Mouse (Mus musculus) forebrain, embryonic 11.5 days (tissue): ENCODE data around the gene Dtnbp1. TPM values are rescaled to one million over a fixed set of nuclear protein-coding genes. Genes with fewer than 3 reads are reported as not detected.

Experiments used
- ATAC-seq: fragments of 200-750 bp; cut with Nextera tagmentation; replicated peaks from 2 replicates; pipeline ENCODE4 v1.8.0; 2017; ENCODE audit warnings: moderate TSS enrichment; ENCODE audit not compliant: low FRiP score
- DNase-seq: peaks from one replicate; pipeline ENCODE4 v3.0.0-alpha.2; 2017; ENCODE audit warnings: low spot score
- H3K27ac ChIP-seq: fragments of 300-500 bp; sonication (generic); 2 replicates; pipeline ENCODE4 v1.5.1; 2014; ENCODE audit warnings: low read depth, low read length
- H3K27me3 ChIP-seq: fragments of 300-500 bp; sonication (generic); 2 replicates; pipeline ENCODE4 v1.6.1; 2014; ENCODE audit warnings: mild to moderate bottlenecking, low read length, mixed read lengths; ENCODE audit not compliant: control insufficient read depth, insufficient read depth
- H3K36me3 ChIP-seq: fragments of 300-500 bp; sonication (generic); 2 replicates; pipeline ENCODE4 v1.6.1; 2014; ENCODE audit warnings: mild to moderate bottlenecking, low read length, moderate library complexity, mixed read lengths; ENCODE audit not compliant: control insufficient read depth, insufficient read depth
- H3K4me1 ChIP-seq: fragments of 300-500 bp; sonication (generic); replicated peaks from 2 replicates; pipeline ENCODE4 v1.6.1; 2014; ENCODE audit warnings: low read length, mixed read lengths; ENCODE audit not compliant: control insufficient read depth, insufficient read depth
- H3K4me2 ChIP-seq: fragments of 300-500 bp; sonication (generic); 2 replicates; pipeline ENCODE4 v1.6.1; 2014; ENCODE audit warnings: low read depth, mild to moderate bottlenecking, low read length, moderate library complexity, mixed read lengths; ENCODE audit not compliant: severe bottlenecking
- H3K4me3 ChIP-seq: fragments of 300-500 bp; sonication (generic); 2 replicates; pipeline ENCODE4 v1.5.1; 2014; ENCODE audit warnings: low read depth, low read length
- H3K9ac ChIP-seq: fragments of 300-500 bp; sonication (generic); 2 replicates; pipeline ENCODE4 v1.6.1; 2014; ENCODE audit warnings: low read length
- H3K9me3 ChIP-seq: fragments of 300-500 bp; sonication (generic); 2 replicates; pipeline ENCODE4 v1.6.1; 2016; ENCODE audit warnings: low read length, mixed read lengths; ENCODE audit not compliant: control insufficient read depth
- WGBS: fragments of 180-500 bp; shearing (Covaris S2); extraction: QIAGEN DNeasy Blood & Tissue Kit; methylation state at CpG from one replicate; pipeline ENCODE4 v1.1.7; 2014; 5-methylcytosine and 5-hydroxymethylcytosine counted together
- polyA plus RNA-seq: library from polyadenylated mRNA; unstranded; fragments of >200 nt; fragmentation: Nextera tagmentation; extraction: Ambion mirVana; gene quantifications from 2 replicates; pipeline ENCODE4 v1.2.1, GENCODE M21; 2014

The Dtnbp1 gene
- polyA plus RNA-seq, 1 experiment from 2014 or later, result 73.3 TPM

DNA sequence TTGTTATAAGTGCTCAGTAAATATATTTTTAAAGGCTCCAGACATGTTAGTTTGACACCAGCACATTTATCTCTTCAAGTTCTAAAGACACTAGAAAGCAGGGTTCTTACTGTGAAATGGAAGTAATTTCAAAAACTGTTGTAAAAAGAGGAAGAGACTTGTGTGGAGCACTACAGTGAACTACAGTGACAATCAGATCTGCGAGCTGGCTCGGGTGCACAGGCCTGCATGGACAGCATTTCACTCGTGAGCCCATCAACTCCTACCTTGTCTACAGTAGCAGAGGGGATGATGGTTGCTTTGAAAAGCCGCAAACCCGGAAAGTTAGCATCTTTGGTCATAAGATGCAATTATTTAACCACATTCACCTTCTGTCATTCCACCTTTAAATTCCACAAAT is 5.6 kb downstream of the Dtnbp1 start:
- Histone ChIP-seq H3K27me3 (no peaks in the 10 kb centered on the region), H3K9ac (no peak overlapping the region), H3K9me3 (no peaks in the 10 kb centered on the region), H3K27ac (no peak overlapping the region), H3K4me2 (no peak overlapping the region), H3K4me3 (no peak overlapping the region), H3K4me1 (0 out of 2 replicates have a peak, but pooled peaks cover 2% of the 10 kb centered on the region), H3K36me3 (no peaks in the 10 kb centered on the region)
- ATAC-seq, result no peak
- WGBS, result 91% methylated on average over 5 of the region's 5 CpGs
- DNase-seq, result no peak

DNA sequence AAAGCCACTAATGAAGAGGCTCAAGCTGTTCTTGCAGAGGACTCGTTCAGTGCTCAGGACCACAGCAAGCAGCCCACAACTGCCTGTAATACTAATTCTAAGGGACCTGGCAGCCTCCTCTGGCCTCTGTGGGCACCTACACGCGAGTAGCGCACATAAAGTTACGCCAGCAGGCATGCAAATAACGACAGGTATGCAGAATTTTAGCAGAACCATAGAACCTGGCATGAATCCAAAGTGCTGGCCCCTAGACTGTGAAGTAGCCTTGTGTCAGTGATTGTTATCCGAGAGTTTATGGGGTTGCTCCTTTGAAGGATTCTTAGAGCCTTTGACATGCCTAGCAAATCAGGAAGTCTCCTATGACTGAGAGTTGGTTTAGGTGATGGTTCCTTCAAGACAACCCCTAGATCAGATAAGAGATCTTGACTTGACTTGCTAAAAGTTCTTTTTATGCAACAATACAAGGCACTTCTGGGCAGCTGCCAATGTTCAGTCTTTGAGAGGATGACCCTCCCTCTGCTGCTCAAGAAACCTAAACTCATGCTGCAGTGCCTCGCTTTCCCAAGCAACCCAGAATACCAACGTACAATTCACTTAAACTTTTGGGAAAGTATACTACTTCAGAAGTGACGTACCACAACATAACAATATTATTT is 9.3 kb downstream of the Dtnbp1 start:
- Histone ChIP-seq H3K27me3 (no peaks in the 10 kb centered on the region), H3K9ac (no peak overlapping the region), H3K36me3 (no peaks in the 10 kb centered on the region), H3K9me3 (no peaks in the 10 kb centered on the region), H3K4me3 (no peak overlapping the region), H3K4me2 (no peak overlapping the region), H3K4me1 (no peaks in the 10 kb centered on the region), H3K27ac (no peak overlapping the region)
- ATAC-seq (no peak), DNase-seq (no peak)
- WGBS, result 94% methylated on average over 10 of the region's 10 CpGs

DNA sequence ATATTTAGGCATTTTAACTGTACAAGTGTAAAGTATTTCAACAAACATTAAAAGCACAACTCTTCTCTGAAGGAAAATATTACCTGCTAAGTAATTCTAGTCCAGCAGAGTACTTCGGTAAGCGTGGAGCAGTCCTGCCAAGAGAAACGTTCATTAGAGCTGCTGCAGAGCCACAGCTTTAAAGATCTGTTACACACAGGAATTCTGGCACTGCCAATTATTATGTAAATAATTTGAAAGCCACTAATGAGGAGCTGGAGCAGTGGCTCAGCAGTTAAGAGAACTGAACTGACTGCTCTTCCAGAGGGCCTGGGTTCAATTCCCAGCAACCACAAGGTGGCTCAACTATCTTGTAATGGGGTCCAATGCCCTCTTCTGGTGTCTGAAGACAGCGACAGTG is 10.0 kb downstream of the Dtnbp1 start:
- no peaks in the 10 kb centered on the region for H3K36me3 ChIP-seq
- H3K27me3 ChIP-seq, result no peaks in the 10 kb centered on the region
- no peak overlapping the region for H3K4me3 ChIP-seq
- no peak for DNase-seq
- no peak overlapping the region for H3K9ac ChIP-seq
- H3K4me1 ChIP-seq, result no peaks in the 10 kb centered on the region
- no peak overlapping the region for H3K4me2 ChIP-seq
- H3K9me3 ChIP-seq, result no peaks in the 10 kb centered on the region
- 63% methylated on average over 4 of the region's 4 CpGs for WGBS
- H3K27ac ChIP-seq, result no peak overlapping the region
- ATAC-seq, result no peak

DNA sequence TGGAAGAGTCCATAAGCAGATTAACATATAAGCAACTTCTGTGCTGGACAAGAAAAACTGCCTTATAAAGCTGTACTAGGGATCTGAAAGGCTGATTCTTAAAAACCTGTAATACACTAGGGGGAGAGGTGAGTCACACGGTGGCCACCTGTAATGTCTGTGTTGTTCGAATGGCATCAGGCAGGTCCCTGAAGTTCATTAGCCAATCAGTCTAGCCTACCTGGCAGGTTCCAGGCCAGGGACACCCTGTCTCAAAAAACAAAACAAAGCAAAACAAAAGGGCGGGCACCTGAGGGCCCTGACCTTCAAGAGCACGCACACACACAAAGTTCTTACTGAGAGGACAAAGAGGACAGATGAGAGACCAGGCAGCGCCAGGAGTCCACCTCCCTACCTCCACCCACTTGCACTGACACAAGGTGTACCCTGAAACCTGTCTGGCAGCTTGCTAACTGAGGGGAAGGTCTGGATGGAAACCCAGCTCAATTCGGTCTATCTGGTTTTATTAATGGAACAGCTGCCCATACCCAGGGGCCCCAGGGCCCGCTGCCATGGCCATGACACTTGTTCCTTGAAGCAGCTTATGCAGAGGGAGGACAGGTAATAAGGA is 11.8 kb downstream of the Dtnbp1 start:
- WGBS, result 94% methylated on average over 7 of the region's 7 CpGs
- Histone ChIP-seq H3K27ac (no peak overlapping the region), H3K36me3 (no peaks in the 10 kb centered on the region), H3K9ac (no peak overlapping the region), H3K27me3 (no peaks in the 10 kb centered on the region), H3K4me1 (no peaks in the 10 kb centered on the region), H3K9me3 (no peaks in the 10 kb centered on the region), H3K4me3 (no peak overlapping the region), H3K4me2 (no peak overlapping the region)
- DNase-seq (no peak), ATAC-seq (no peak)

DNA sequence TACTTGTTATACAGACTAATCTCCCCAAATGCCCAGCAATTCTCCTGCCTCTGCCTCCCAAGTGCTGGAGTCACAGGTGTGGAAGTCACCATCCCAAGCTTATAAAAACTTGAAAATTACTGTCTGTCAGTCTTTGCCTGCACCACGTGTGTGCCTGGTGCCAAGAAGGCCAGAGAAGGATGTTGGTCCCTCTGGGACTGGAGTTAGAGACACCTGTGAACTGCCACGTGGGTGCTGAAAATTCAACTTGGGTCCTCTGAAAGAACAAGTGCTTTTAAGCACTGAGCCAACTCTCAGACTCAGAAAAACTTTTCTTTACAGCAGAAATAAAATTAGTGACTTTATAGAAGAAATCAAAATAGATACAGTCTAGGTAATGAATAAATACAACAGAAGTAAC is 15.6 kb downstream of the Dtnbp1 start:
- no peak for DNase-seq
- no peak overlapping the region for H3K27ac ChIP-seq
- no peak overlapping the region for H3K4me2 ChIP-seq
- H3K9ac ChIP-seq, result no peak overlapping the region
- H3K36me3 ChIP-seq, result no peaks in the 10 kb centered on the region; the same call in 1 of the 2 replicates
- H3K9me3 ChIP-seq, result no peaks in the 10 kb centered on the region
- no peaks in the 10 kb centered on the region for H3K27me3 ChIP-seq
- H3K4me3 ChIP-seq, result no peak overlapping the region
- no peaks in the 10 kb centered on the region for H3K4me1 ChIP-seq
- WGBS, result 90% methylated on average over 2 of the region's 2 CpGs
- no peak for ATAC-seq

DNA sequence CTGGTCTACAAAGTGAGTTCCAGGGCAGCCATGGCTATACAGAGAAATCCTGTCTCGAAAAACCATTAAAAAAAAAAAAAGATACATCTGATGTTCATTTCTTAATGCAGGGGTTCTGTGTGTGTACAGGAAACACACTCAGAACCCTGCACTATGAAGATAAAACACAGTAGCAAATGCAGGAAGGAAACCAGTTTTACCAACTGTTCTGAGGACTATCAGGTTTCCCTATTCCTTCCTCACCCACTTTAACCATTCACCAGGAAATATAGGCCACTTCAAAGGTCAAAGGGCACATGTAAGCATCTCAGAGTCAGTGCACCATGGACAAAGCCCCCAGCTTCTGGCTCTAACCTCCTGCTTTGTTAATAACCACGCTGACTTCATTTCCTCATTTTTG is 16.6 kb downstream of the Dtnbp1 start:
- DNase-seq, result no peak
- H3K27ac ChIP-seq, result no peak overlapping the region
- H3K4me3 ChIP-seq, result no peak overlapping the region
- H3K9me3 ChIP-seq, result no peaks in the 10 kb centered on the region
- no peaks in the 10 kb centered on the region; the same call in 1 of the 2 replicates for H3K36me3 ChIP-seq
- WGBS, result 80% methylated on average over 2 of the region's 2 CpGs
- no peaks in the 10 kb centered on the region for H3K27me3 ChIP-seq
- no peak overlapping the region for H3K4me2 ChIP-seq
- no peak overlapping the region for H3K9ac ChIP-seq
- no peak for ATAC-seq
- no peaks in the 10 kb centered on the region for H3K4me1 ChIP-seq

DNA sequence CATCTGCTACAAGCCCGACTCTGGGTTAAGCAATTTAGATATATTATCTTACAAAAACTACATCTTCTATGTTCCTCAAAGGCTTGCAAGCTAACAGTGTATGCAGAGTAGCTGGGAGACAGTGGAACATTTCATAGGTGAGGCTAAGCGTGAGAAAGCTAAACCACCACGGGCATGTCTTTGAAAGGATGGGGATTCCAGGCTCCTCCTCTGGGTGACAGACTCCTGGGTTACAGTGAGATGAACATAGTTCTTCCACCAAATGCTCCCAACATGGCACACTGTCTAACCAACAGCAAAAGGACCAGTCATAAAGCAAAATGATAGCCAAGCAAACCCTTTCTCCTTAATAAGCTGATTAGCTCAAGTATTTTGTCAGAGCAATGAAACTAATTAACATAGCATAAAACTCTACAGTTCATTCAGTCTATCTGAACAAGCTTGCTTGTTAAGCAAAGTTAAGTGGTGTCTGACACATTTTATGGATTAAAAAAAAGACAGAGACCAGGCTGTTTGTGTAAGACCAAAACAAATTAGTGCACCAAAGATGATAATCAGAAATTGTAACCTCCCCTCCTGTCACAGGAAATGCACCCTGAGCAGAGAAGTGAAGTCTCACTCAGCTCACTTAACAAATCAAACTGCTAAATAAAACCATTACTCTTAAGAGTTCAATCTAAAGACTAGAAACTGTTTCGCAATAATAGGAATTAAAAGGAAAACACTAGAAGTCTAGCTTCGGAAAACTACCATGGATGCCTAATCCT is 18.1 kb downstream of the Dtnbp1 start:
- WGBS, result 87% methylated on average over 5 of the region's 5 CpGs
- Histone ChIP-seq H3K4me2 (no peak overlapping the region), H3K36me3 (no peaks in the 10 kb centered on the region; the same call in 1 of the 2 replicates), H3K9me3 (no peaks in the 10 kb centered on the region), H3K27ac (no peak overlapping the region), H3K27me3 (no peaks in the 10 kb centered on the region), H3K4me3 (no peak overlapping the region), H3K9ac (no peak overlapping the region), H3K4me1 (no peaks in the 10 kb centered on the region)
- no peak for DNase-seq
- ATAC-seq, result no peak

DNA sequence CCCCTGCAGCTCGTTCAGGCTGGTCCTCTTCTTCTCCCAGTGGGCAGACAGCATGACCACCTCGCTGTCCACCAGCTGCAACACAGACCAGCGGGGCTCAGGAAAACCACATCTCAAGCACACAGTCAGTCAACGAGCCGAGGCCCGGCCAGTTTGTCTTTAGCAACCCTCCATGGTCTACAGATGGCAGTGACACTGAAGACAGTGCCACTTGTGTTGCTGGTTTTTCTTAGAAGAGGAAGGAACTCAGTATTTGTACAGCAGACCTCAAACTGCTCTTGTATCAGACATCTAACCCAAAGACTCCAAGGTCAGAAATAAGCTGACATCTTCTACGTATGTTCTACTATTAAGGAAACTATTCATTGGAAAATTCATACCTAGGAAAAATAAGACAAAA is 19.1 kb downstream of the Dtnbp1 start:
- H3K4me2 ChIP-seq, result no peak overlapping the region
- no peak overlapping the region for H3K27ac ChIP-seq
- H3K9ac ChIP-seq, result no peak overlapping the region
- no peaks in the 10 kb centered on the region for H3K27me3 ChIP-seq
- H3K4me3 ChIP-seq, result no peak overlapping the region
- no peaks in the 10 kb centered on the region for H3K9me3 ChIP-seq
- DNase-seq (no peak), ATAC-seq (no peak)
- H3K36me3 ChIP-seq, result no peaks in the 10 kb centered on the region; the same call in 1 of the 2 replicates
- WGBS, result 88% methylated on average over 7 of the region's 7 CpGs
- H3K4me1 ChIP-seq, result no peaks in the 10 kb centered on the region
